Mouse (Mus musculus) myocyte (in vitro differentiated cells): ENCODE measurements around the gene Mlst8. TPM values are rescaled to one million over a fixed set of nuclear protein-coding genes. Genes with fewer than 3 reads are reported as not detected.
"Not testable (repeated sequence)": the region's sequence is repeated elsewhere in the genome, so short reads cannot be mapped to it uniquely, and the experiment has no call there.

Source experiments
- H3K27me3 ChIP-seq: one replicate; pipeline ENCODE4 v1.6.1; 2011; ENCODE audit not compliant: control insufficient read depth, insufficient read depth, insufficient read length
- H3K36me3 ChIP-seq: one replicate; pipeline ENCODE4 v1.6.1; 2011; ENCODE audit not compliant: control insufficient read depth, insufficient read depth
- H3K4me2 ChIP-seq: one replicate; pipeline ENCODE4 v1.6.1; 2011; ENCODE audit warnings: low read depth, control low read depth
- H3K4me3 ChIP-seq: one replicate; pipeline ENCODE4 v1.5.1; 2011; ENCODE audit warnings: mild to moderate bottlenecking, control low read depth, moderate library complexity
- H3K79me2 ChIP-seq: one replicate; pipeline ENCODE4 v1.6.1; 2011; ENCODE audit not compliant: control insufficient read depth, insufficient read depth
- H3ac ChIP-seq: one replicate; pipeline ENCODE4 v1.6.1; 2011; ENCODE audit not compliant: control insufficient read depth, insufficient read length
- CEBPB ChIP-seq: IDR thresholded peaks from 2 replicates; pipeline ENCODE4 v1.6.1; 2011; ENCODE audit warnings: mild to moderate bottlenecking, moderate library complexity; ENCODE audit not compliant: poor library complexity, insufficient read depth, severe bottlenecking
- E2F4 ChIP-seq: IDR thresholded peaks from one replicate; pipeline ENCODE4 v1.6.1; 2011; ENCODE audit warnings: mild to moderate bottlenecking, control low read depth, moderate library complexity; ENCODE audit not compliant: insufficient read depth
- MAX ChIP-seq: IDR thresholded peaks from one replicate; pipeline ENCODE4 v1.6.1; 2011; ENCODE audit warnings: low read depth, mild to moderate bottlenecking, control low read depth
- MYOD1 ChIP-seq, 3 experiments: IDR thresholded peaks; one replicate each; pipeline ENCODE4 v1.6.1; 2011; ENCODE audit warnings: control low read depth in 2 of 3, low read depth in 2 of 3, mild to moderate bottlenecking in 2 of 3, moderate library complexity in 1 of 3; ENCODE audit not compliant: insufficient read length in 2 of 3, control insufficient read depth in 1 of 3
- MYOG ChIP-seq, 3 experiments: IDR thresholded peaks; one replicate each; pipeline ENCODE4 v1.6.1; 2011; ENCODE audit warnings: control low read depth in 2 of 3, low read depth in 2 of 3, mild to moderate bottlenecking in 2 of 3; ENCODE audit not compliant: insufficient read length in 2 of 3, control insufficient read depth in 1 of 3, insufficient read depth in 1 of 3
- POLR2A ChIP-seq: IDR thresholded peaks from one replicate; pipeline ENCODE4 v1.6.1; 2011; ENCODE audit warnings: low read depth, mild to moderate bottlenecking, control low read depth, moderate library complexity; ENCODE audit not compliant: insufficient read length
- POLR2AphosphoS2 ChIP-seq: IDR thresholded peaks from one replicate; pipeline ENCODE4 v1.6.1; 2011; ENCODE audit warnings: low read depth, control low read depth; ENCODE audit not compliant: insufficient read length
- REST ChIP-seq: IDR thresholded peaks from one replicate; pipeline ENCODE4 v1.6.1; 2011; ENCODE audit warnings: mild to moderate bottlenecking, control low read depth, moderate library complexity; ENCODE audit not compliant: insufficient read depth, insufficient read length
- SRF ChIP-seq: IDR thresholded peaks from one replicate; pipeline ENCODE4 v1.6.1; 2011; ENCODE audit warnings: low read depth; ENCODE audit not compliant: control insufficient read depth, insufficient read length
- TCF12 ChIP-seq: IDR thresholded peaks from one replicate; pipeline ENCODE4 v1.6.1; 2011; ENCODE audit warnings: mild to moderate bottlenecking, control low read depth; ENCODE audit not compliant: poor library complexity, insufficient read depth, severe bottlenecking
- TCF3 ChIP-seq: IDR thresholded peaks from one replicate; pipeline ENCODE4 v1.6.1; 2011; ENCODE audit warnings: low read depth, control low read depth; ENCODE audit not compliant: insufficient read length
- USF1 ChIP-seq: IDR thresholded peaks from one replicate; pipeline ENCODE4 v1.6.1; 2011; ENCODE audit warnings: low read depth, mild to moderate bottlenecking, control low read depth, moderate library complexity
- polyA plus RNA-seq: library from polyadenylated mRNA; unstranded; fragments of >200 nt; fragmentation: generic; extraction: Trizol; gene quantifications from one replicate; pipeline ENCODE4 v1.2.1, GENCODE M21; 2012; ENCODE audit warnings: missing spikeins

The Mlst8 gene
- polyA plus RNA-seq, 1 experiment = 16.5 TPM

DNA sequence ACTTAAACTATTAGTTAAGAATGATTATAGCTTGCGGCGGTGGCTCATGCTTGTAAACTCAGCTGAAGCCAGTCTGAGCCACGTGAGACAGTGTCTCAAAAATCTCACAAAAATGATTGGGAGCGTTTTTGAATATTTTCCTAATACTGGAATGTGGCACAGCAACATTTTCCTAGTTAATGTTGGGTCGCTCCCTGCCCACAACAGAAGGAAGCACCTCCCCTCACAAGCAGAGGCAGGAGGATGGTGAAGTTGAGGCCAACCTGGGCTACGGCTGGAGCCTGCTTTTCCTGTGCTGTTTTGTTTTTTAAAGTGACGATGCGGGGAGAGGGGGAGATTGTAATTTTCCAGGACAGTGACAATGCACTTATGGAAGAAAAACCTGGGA lies 51.7 kb downstream of the Mlst8 start:
- Histone ChIP-seq H3K36me3 (peaks cover 16% of the 10 kb centered on the region), H3K79me2 (peaks cover 6% of the 10 kb centered on the region), H3K27me3 (no peaks in the 10 kb centered on the region), H3ac (peak overlapping the region; percentile 19), H3K4me2 (peak overlapping the region; percentile 73), H3K4me3 (peak overlapping the region; percentile 46)
- TF ChIP-seq POLR2AphosphoS2 = no peak
- TF ChIP-seq SRF = no peak
- no peak for TF ChIP-seq CEBPB
- TF ChIP-seq POLR2A = no peak
- no peak for TF ChIP-seq MYOD1 (IDR thresholded peaks at IDR 0.05; ENCODE audit: control insufficient read depth in 1 of 3, insufficient read length in 2 of 3, low read depth in 2 of 3)
- no peak for TF ChIP-seq TCF3
- no peak for TF ChIP-seq USF1
- TF ChIP-seq TCF12 = no peak

DNA sequence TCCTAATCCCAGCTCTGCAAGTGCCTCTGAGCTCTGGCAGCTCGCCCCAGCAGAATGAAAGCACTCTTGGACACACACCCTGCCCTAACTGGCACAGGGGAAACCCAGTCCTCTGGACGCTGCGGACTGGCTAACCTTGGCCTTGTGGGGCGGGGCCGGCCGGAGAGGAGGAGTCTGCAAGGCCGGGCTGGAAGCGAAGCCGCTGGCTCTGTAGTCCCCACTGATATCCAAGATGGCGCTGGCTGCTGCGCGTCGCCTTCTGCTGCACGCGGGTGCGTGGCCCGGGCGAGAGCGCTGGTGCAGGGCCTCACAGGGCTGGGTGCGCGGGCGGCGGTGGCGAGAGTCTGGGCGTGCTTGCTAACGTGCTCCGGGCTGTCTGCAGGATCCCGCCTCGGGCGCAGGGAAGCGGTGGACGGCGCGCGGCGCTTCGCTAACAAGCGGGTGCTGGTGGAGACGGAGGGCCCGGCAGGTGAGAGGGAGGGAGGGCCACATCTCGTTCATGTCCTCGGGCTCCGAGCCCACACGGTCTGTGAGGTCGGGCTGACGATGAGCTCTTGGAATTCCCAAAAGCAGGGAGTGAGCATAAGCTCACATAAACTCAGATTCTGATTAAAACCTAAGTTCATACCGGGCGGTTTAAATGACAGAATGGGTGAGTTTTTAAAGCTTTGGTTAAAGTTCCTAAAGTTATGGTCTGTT lies 52.3 kb downstream of the Mlst8 start, which contains the start of gene Eci1:
Gene Eci1, plus strand, starts transcription at position 171 of the 699 bp plus-strand sequence.
- Histone ChIP-seq H3K4me2 (peak within 1 kb of the TSS; percentile 73), H3ac (peak within 1 kb of the TSS; percentile 19), H3K79me2 (peaks cover 7% of the 10 kb centered on the region), H3K27me3 (no peaks in the 10 kb centered on the region), H3K36me3 (peaks cover 20% of the 10 kb centered on the region), H3K4me3 (peak within 1 kb of the TSS; percentile 46)
- TF ChIP-seq MYOD1 (IDR thresholded peaks at IDR 0.05; ENCODE audit: control insufficient read depth in 1 of 3, insufficient read length in 2 of 3, low read depth in 2 of 3) = peak in 1 of 3 experiments; percentile 36
- peak; percentile 99 for TF ChIP-seq POLR2AphosphoS2
- peak; percentile 100 for TF ChIP-seq POLR2A
- no peak for TF ChIP-seq MAX

- peak overlapping the region; percentile 52 for H3K4me2 ChIP-seq
- H3K36me3 ChIP-seq = peaks cover 27% of the 10 kb centered on the region
- peak overlapping the region; percentile 19 for H3ac ChIP-seq
- peaks cover 14% of the 10 kb centered on the region for H3K79me2 ChIP-seq
- H3K4me3 ChIP-seq = peak overlapping the region; percentile 46
- peak in 1 of 3 experiments; percentile 14 for TF ChIP-seq MYOD1 (IDR thresholded peaks at IDR 0.05; ENCODE audit: control insufficient read depth in 1 of 3, insufficient read length in 2 of 3, low read depth in 2 of 3)
- no peak for TF ChIP-seq SRF
- H3K27me3 ChIP-seq = no peaks in the 10 kb centered on the region
Observed at GRCm38 (mm10) chr17:24425905-24426304, 53.0 kb downstream of the Mlst8 start.

- H3K4me2 ChIP-seq, H3K4me3 ChIP-seq, H3ac ChIP-seq, H3K27me3 ChIP-seq: not testable (repeated sequence)
- peaks cover 16% of the 10 kb centered on the region for H3K79me2 ChIP-seq
- H3K36me3 ChIP-seq = peaks cover 30% of the 10 kb centered on the region
Observed at GRCm38 (mm10) chr17:24425326-24425725, 53.6 kb downstream of the Mlst8 start.

- no peak for TF ChIP-seq CEBPB
- no peak for TF ChIP-seq E2F4
- TF ChIP-seq SRF = no peak
- TF ChIP-seq TCF3 = no peak
- no peak for TF ChIP-seq USF1
- TF ChIP-seq POLR2AphosphoS2 = no peak
- no peak for TF ChIP-seq REST
- TF ChIP-seq TCF12 = no peak
- no peak for TF ChIP-seq MYOG (IDR thresholded peaks at IDR 0.05; ENCODE audit: control insufficient read depth in 1 of 3, insufficient read depth in 1 of 3, insufficient read length in 2 of 3, low read depth in 2 of 3)
- no peak for TF ChIP-seq MYOD1 (IDR thresholded peaks at IDR 0.05; ENCODE audit: control insufficient read depth in 1 of 3, insufficient read length in 2 of 3, low read depth in 2 of 3)
- TF ChIP-seq POLR2A = no peak
- TF ChIP-seq MAX = no peak
- H3K79me2 ChIP-seq = peaks cover 21% of the 10 kb centered on the region
- peaks cover 35% of the 10 kb centered on the region for H3K36me3 ChIP-seq
- H3K4me2 ChIP-seq = no peak overlapping the region
- no peaks in the 10 kb centered on the region for H3K27me3 ChIP-seq
- no peak overlapping the region for H3K4me3 ChIP-seq
- H3ac ChIP-seq = no peak overlapping the region
Observed at GRCm38 (mm10) chr17:24424489-24424888, 54.4 kb downstream of the Mlst8 start.

Other genes with a start within 250 kb of the Mlst8 start
- 13.3 TPM for gene Ccnf, start 227.6 kb downstream of the Mlst8 start, polyA plus RNA-seq
- gene Abca17, start 128.0 kb downstream of the Mlst8 start, polyA plus RNA-seq = not detected
- gene Abca3, start 127.1 kb downstream of the Mlst8 start, polyA plus RNA-seq = 1.4 TPM
- gene Rnps1, start 64.5 kb downstream of the Mlst8 start, polyA plus RNA-seq = 53.7 TPM
- 52.6 TPM for gene Eci1, start 52.4 kb downstream of the Mlst8 start, polyA plus RNA-seq
- 1.0 TPM for gene Dnase1l2, start 36.0 kb downstream of the Mlst8 start, polyA plus RNA-seq
- 18.7 TPM for gene E4f1, start 8.8 kb downstream of the Mlst8 start, polyA plus RNA-seq
- gene Pgp, start 8.7 kb downstream of the Mlst8 start, polyA plus RNA-seq = 53.7 TPM
- 0.53 TPM for gene Bricd5, start 5.2 kb downstream of the Mlst8 start, polyA plus RNA-seq
- 0.16 TPM for gene Caskin1, start 9.5 kb upstream of the Mlst8 start, polyA plus RNA-seq
- gene Traf7, start 48.9 kb upstream of the Mlst8 start, polyA plus RNA-seq = 112 TPM
- gene Rab26, start 55.1 kb upstream of the Mlst8 start, polyA plus RNA-seq = 0.35 TPM
- 47.2 TPM for gene Pkd1, start 70.8 kb upstream of the Mlst8 start, polyA plus RNA-seq
- gene Tsc2, start 153.6 kb upstream of the Mlst8 start, polyA plus RNA-seq = 49.5 TPM
- 20.2 TPM for gene Nthl1, start 153.6 kb upstream of the Mlst8 start, polyA plus RNA-seq
- gene Slc9a3r2, start 171.2 kb upstream of the Mlst8 start, polyA plus RNA-seq = 19.1 TPM
- not detected for gene Npw, start 179.4 kb upstream of the Mlst8 start, polyA plus RNA-seq
- 49.7 TPM for gene Zfp598, start 190.6 kb upstream of the Mlst8 start, polyA plus RNA-seq
- gene Syngr3, start 210.9 kb upstream of the Mlst8 start, polyA plus RNA-seq = 0.29 TPM
- 47.7 TPM for gene Gfer, start 217.1 kb upstream of the Mlst8 start, polyA plus RNA-seq
- gene Noxo1, start 217.2 kb upstream of the Mlst8 start, polyA plus RNA-seq = 0.54 TPM
- gene Tbl3, start 228.6 kb upstream of the Mlst8 start, polyA plus RNA-seq = 66.6 TPM
- gene Rnf151, start 239.0 kb upstream of the Mlst8 start, polyA plus RNA-seq = 0.36 TPM
- gene Rps2, start 239.0 kb upstream of the Mlst8 start, polyA plus RNA-seq = 178 TPM
- gene Ndufb10, start 245.4 kb upstream of the Mlst8 start, polyA plus RNA-seq = 547 TPM
- 1.7 TPM for gene Rpl3l, start 248.7 kb upstream of the Mlst8 start, polyA plus RNA-seq